Mouse (Mus musculus) lung, adult 2 months (tissue): ENCODE measurements around the gene Rapgef5. TPM values are rescaled to one million over a fixed set of nuclear protein-coding genes. Genes with fewer than 3 reads are reported as not detected.

Experiments
- DNase-seq: peaks from one replicate; pipeline ENCODE4 v3.0.0; 2022
- H3K4me1 ChIP-seq: fragments of 200-500 bp; 2 replicates; pipeline ENCODE4 v1.6.1; 2011; ENCODE audit warnings: low read length; ENCODE audit not compliant: control insufficient read depth, insufficient read depth
- H3K4me3 ChIP-seq: fragments of 200-500 bp; replicated peaks from 2 replicates; pipeline ENCODE3; 2011; ENCODE audit warnings: low read depth, mild to moderate bottlenecking, control low read depth, low read length; ENCODE audit errors: extremely low read depth
- CTCF ChIP-seq: fragments of 200-500 bp; IDR thresholded peaks from 2 replicates; pipeline ENCODE4 v1.5.1; 2011; ENCODE audit warnings: mild to moderate bottlenecking, low read length, control low read depth; ENCODE audit not compliant: insufficient read depth
- POLR2A ChIP-seq: fragments of 200-500 bp; IDR thresholded peaks from 2 replicates; pipeline ENCODE4 v1.6.1; 2011; ENCODE audit warnings: low read depth, mild to moderate bottlenecking, control low read depth, low read length, borderline replicate concordance; ENCODE audit errors: extremely low read depth
- WGBS: fragments of 180-500 bp; shearing (Covaris S2); methylation state at CpG from one replicate; pipeline ENCODE4 v1.1.7; 2018; 5-methylcytosine and 5-hydroxymethylcytosine counted together
- polyA plus RNA-seq: library from polyadenylated mRNA; depleted of rRNA; stranded (reverse); fragments of >200 nt; gene quantifications from 2 replicates; pipeline ENCODE4 v1.2.3, GENCODE M21; 2012

Gene Rapgef5
- polyA plus RNA-seq, 1 experiment = 56.6 TPM

DNA sequence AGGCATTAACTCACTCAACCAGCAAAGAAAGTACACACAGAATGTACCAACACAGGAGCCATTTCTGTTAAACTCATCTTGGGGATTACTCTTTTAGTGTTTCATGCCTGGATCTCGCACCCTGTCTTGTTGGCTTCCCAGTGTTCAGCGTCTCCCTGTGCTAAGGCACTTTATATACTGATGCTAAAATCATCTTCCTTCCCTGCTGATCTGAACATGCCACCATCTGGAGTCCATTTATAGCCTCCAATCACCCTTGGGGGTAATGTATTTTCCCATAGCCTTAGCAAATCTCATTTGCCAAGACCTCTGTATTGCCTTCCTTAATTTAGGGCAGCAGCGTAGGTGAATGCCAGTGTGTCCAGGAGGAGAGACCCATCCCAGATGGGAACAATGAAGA lies 11.6 kb downstream of the Rapgef5 start:
- Histone ChIP-seq H3K4me3 (no peak overlapping the region), H3K4me1 (no peaks in the 10 kb centered on the region)
- no peak for DNase-seq
- no peak for TF ChIP-seq CTCF
- no peak for TF ChIP-seq POLR2A
- 84% methylated on average over 3 of the region's 3 CpGs for WGBS

DNA sequence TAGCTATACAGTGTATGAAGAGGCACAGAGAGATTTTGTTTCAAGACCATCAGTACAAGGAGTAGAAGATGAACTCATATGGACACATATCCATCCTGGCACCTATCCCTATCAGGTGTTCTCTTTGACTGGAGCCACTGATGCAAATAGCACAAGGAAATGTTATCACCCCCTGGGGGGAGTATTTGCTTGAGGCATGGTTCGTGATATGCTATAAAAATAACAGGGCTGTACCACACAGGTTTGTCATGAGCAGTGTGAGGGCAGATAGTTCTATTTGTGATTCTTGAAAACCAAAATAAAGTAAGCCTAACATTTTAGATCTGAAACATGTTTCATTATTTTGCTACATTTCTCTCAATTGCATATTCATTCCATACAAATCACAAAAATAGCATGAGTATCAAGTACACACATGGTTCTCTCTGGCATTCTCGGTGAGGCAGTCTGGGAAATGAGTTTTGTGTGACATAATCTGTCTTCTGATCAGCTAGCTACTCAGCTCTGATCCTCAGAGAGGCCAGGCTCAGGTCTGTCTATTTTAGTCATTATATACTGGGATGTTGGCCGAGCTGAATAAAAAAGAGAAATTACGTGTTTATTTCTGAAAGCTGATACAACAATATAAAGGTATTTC lies 12.3 kb downstream of the Rapgef5 start:
- H3K4me1 ChIP-seq = no peaks in the 10 kb centered on the region
- no peak for DNase-seq
- no peak overlapping the region for H3K4me3 ChIP-seq
- WGBS = 79% methylated on average over 4 of the region's 4 CpGs
- TF ChIP-seq CTCF (no peak), POLR2A (no peak)

- DNase-seq = no peak
- TF ChIP-seq CTCF = no peak
- TF ChIP-seq POLR2A = no peak
- H3K4me3 ChIP-seq = no peak overlapping the region
- no peaks in the 10 kb centered on the region for H3K4me1 ChIP-seq
- 94% methylated on average over 4 of the region's 4 CpGs for WGBS
Measured at GRCm38 (mm10) chr12:117531106-117531505, 14.8 kb downstream of the Rapgef5 start.

- WGBS = 11% methylated on average over 46 of the region's 64 CpGs
- no peak for DNase-seq
Measured at GRCm38 (mm10) chr12:117533176-117534086, 17.2 kb downstream of the Rapgef5 start.

GRCm38 (mm10) chr12:117534087-117534751 lies 17.9 kb downstream of the Rapgef5 start:
- peak overlapping the region; percentile 73 for H3K4me3 ChIP-seq
- H3K4me1 ChIP-seq = no peaks in the 10 kb centered on the region; the same call in 1 of the 2 replicates
- DNase-seq = peak; percentile 62
- no peak for TF ChIP-seq CTCF
- TF ChIP-seq POLR2A = no peak
- under 1% methylated on average over 64 of the region's 66 CpGs for WGBS

More at GRCm38 (mm10) chr12:117533176-117534086, 17.2 kb downstream of the Rapgef5 start:
- Histone ChIP-seq H3K4me1 (no peaks in the 10 kb centered on the region; the same call in 1 of the 2 replicates), H3K4me3 (peak overlapping the region; percentile 73)
- TF ChIP-seq CTCF (no peak), POLR2A (peak; percentile 50; the same call in 1 of the 2 replicates)

DNA sequence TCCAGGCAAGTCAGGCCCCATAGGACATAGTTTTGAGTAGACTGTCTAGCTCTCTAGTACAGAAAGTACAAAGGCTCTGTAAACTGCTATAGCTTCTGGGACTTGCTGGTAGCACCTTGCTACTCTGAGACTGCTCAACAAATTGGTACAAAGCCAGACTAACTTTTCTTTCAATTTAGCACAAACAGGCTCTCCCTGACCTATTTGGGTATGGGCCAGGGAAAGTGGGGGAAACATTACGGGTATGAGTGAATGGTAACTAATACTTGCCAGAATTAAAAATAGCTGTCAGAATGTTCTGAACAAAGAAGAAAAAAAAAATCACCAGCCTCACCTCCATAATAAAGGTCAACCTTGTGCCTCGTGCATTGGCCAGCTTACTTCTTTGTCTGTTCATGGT lies 24.1 kb downstream of the Rapgef5 start:
- TF ChIP-seq CTCF (no peak), POLR2A (no peak)
- DNase-seq = no peak

GRCm38 (mm10) chr12:117545277-117545676 lies 29.0 kb downstream of the Rapgef5 start:
- no peak for TF ChIP-seq POLR2A
- TF ChIP-seq CTCF = no peak
- WGBS = 35% methylated on average over 6 of the region's 6 CpGs
- Histone ChIP-seq H3K4me1 (peaks cover 8% of the 10 kb centered on the region), H3K4me3 (no peak overlapping the region)
- DNase-seq = no peak

More for the DNA sequence above, 24.1 kb downstream of the Rapgef5 start:
- Histone ChIP-seq H3K4me3 (no peak overlapping the region), H3K4me1 (peaks cover 11% of the 10 kb centered on the region)
- 20% methylated on average over 2 of the region's 2 CpGs for WGBS

DNA sequence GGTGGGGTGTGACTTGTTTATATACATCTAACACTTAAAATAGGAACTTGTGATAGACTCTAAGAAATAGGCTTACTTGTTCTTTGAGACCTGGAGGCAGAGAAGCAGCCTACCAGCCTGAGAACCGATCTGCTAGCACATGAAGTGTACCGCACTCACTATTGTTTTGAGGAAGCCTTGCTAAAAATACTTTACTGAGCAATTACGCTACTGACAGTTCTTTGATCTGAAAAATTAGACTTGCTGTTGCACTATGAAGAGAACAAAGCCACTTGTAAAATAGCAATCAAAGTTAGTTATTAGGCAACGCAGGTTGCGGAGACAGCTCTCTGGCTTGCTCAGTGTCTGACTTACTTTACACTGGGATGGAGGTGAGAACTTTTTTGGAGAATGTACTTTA lies 37.1 kb downstream of the Rapgef5 start:
- H3K4me1 ChIP-seq = peaks cover 14% of the 10 kb centered on the region
- TF ChIP-seq CTCF = no peak
- TF ChIP-seq POLR2A = no peak
- WGBS = 52% methylated on average over 5 of the region's 5 CpGs
- no peak overlapping the region for H3K4me3 ChIP-seq
- no peak for DNase-seq

DNA sequence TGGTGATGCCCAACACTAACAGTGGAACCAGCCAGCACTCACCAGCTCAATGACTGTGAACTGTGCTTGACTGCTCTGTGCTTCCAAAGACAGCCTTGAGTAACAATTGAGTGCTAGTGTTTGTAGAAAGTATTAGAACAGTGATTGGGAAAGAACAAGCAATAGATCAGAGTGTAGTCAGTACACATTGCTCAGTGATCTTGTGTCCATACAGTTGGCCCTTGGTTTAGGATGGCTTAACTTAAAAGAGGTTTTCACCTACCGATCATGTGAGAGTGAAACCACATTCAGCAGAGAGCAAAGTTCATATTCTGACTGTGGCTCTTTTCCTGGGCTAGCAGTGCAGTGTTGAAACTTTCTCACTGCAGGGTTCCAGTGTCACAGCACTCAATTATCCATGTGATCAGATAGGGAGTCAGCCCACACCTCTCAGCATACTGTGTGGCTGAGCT lies 38.4 kb downstream of the Rapgef5 start:
- WGBS = 65% methylated on average over 1 of the region's 1 CpGs
- TF ChIP-seq POLR2A (no peak), CTCF (no peak)
- no peak for DNase-seq

GRCm38 (mm10) chr12:117560450-117560849 lies 44.2 kb downstream of the Rapgef5 start:
- peak overlapping the region; percentile 3 for H3K4me3 ChIP-seq
- H3K4me1 ChIP-seq = peaks cover 5% of the 10 kb centered on the region
- no peak for TF ChIP-seq POLR2A
- no peak for TF ChIP-seq CTCF
- no peak for DNase-seq
- WGBS = 34% methylated on average over 11 of the region's 11 CpGs

More for the DNA sequence above, 38.4 kb downstream of the Rapgef5 start:
- no peak overlapping the region for H3K4me3 ChIP-seq
- H3K4me1 ChIP-seq = peaks cover 14% of the 10 kb centered on the region
